Mouse (Mus musculus) B cell, adult 2 months (primary cell): ENCODE measurements around the gene Tmem246.
"Not testable (repeated sequence)": the region's sequence is repeated elsewhere in the genome, so short reads cannot be mapped to it uniquely, and the experiment has no call there.

Source experiments
- DNase-seq, 2 experiments: peaks; one replicate each; pipeline ENCODE4 v3.0.0; 2022

The Tmem246 gene

DNA sequence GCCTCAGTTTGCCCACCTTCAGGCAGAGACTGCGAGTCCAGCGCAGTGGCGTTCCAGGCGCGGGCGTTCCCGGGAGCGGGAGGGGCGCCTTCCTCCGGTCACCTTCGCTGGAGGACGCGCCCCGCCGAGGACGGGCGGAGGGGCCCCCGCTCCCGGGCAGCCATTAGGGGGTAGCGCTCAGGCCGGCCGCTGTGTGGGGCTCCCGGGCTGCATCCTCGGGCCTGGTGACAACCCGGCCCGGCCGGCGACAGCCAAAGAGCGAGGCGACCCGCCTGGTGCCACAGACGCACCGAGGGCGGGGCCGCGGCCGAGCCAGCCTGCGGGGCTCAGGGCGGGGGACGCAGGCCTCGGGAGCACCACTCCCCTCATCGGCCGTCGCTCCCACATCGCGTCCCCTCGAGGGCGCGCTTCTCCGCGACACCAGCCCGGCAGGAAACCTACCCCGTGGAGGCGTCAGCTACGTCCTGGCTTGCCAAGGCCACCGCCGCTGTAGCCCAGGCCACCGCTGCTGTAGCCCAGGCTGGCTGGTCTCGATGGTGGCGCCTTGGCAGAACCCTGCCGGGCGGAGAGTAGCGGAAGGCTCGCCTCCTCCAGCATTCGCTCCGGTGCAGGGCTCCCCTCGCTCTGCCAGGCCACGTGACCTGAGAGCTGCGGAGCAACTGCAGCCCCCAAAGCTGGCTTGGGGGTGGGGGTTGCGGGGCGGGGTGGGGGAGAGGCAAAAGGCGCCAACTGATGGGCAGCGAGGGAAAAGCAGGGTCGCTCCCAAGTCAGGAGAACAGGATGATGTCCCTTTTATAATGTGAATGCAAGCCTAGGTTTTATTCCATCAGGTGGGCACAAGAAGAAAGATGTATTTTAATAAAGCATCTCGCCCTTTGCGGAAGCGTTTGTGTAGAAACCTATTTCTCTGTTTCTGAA, at the start of gene Tmem246:
Gene Tmem246, minus strand, starts transcription at position 694 of the 918 bp plus-strand sequence.
- no peak for DNase-seq

DNA sequence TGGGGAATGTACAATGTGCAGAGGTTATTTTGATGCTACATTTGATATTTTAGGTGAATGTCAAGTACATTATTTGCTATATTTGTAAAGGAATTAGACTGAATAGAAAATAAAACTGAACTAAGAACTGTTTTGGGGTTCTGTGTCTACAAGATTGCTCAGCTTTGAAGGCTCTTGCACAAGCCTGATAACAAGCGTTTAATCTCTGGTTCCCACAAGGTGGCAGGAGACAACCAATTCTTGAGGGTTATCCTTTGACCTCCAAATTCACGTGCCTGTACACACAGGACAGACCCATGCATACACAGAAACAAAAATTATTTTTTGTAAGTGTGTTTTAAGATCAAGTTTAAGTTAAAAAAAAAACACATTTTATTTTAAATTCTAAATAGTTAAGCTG, 42.2 kb upstream of the Tmem246 start:
- DNase-seq, result no peak

DNA sequence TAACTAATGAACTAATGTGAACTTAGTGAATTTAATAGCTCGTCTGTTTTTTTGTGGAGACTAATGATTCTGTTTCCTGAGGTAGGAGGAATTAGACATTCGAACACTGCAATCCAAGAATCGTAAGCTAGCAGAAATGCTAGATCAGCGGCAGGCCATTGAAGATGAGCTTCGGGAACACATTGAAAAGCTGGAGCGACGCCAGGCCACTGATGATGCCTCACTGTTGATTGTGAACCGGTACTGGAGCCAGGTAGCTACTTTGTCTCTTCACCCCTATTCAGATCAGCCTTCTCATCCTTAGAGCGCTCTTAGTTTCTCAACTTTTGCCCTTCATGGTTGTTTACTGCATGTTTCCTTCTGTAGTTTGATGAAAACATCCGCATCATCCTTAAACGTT, 40.1 kb upstream of the Tmem246 start:
- DNase-seq, result no peak

DNA sequence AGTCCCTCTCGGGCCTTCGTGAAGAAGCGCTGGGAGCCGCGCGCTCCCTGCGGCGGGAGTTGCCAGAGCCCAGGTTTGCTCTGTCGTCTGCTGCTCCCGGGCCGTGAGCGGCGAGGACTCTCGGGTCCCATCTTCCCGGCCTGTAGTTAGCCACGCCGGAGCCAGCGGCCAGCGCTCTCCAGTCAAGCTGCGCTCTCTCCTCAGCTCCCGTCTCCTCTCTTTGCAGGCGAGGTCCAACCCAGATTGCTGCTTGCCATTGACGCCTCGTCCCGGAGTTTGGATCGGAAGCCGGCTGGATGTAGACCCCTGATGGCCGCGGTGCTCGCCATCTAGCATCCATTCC, 34.4 kb upstream of the Tmem246 start:
- DNase-seq, result no peak

DNA sequence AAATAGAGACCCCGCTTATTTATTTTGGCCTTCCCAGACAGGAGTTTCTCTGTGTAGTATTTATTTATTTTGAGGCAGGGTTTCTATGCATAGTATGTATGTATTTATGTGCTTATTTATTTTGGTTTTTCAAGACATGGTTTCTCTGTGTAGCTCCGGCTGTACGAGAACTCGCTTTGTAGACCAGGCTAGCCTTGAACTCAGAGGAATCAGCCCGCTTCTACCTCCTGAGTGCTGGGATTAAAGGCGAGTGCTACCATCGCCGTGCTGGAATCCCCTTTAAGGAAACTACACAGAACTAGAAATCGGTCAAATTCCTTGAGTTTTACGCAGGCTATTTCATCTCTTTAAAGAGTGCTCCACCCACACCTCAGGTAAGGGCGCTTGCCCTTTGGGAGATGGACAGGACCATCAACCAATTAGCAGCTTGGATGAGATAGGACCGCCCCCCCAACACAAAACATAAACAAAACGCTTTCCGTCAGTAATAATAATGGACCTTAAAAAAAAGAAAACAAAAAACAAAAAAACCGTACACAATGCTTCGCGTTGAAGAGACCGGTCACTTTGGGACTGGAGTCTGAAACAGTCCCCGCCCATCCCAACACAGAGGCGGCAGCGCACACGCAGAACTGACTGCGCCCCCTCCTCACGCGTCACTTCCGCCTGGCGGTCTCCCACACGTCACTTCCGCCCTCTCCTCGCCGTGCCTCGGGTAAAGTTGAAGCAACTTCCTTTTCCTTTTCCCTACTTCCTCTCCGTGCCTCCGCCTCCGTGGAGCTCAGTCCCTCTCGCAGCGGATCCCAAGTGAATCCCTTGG, 33.9 kb upstream of the Tmem246 start, which contains the start of gene Rnf20:
Gene Rnf20, plus strand, starts transcription at position 688 of the 820 bp plus-strand sequence.
- DNase-seq, result peak; percentile 97

DNA sequence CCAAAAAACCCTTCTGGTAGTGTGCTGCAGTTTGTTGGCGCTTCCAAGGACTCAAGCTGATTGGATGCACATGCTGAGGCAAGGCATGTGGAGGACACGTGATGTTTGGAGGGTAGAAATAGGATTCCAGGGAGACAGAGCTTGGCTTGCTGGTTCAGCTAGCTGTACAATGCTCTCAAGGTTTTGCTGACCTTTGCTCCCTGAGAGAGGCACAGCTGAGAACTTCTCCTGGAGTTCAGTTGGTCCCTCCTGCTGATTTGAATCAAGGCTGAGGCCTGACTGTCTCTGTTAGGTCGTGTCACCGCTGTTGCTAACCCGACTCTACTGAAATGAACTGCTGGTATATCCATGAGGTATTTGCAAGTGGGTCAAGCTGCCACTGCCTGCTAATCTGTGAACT, 31.3 kb upstream of the Tmem246 start:
- DNase-seq, result no peak

DNA sequence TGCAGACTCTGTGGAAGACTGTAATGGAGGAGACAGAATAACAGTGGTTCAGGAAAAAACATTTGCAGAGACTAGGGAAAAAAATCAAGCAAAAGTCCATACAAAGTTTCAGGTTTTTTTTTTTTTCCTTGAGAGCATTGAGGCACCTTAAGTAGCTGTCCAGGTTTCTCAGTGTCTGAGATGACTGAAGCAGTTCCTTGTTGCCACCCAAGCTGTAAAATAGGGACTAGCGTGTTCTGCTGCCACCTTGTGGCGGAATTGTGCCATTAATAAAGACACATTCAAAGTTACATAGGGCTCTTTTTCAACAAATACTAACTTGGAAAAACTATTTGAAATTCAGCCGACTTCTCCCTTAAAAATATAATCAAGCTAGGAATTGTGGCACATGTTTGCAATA, 29.3 kb upstream of the Tmem246 start:
- DNase-seq, result peak; percentile 79 to 82

DNA sequence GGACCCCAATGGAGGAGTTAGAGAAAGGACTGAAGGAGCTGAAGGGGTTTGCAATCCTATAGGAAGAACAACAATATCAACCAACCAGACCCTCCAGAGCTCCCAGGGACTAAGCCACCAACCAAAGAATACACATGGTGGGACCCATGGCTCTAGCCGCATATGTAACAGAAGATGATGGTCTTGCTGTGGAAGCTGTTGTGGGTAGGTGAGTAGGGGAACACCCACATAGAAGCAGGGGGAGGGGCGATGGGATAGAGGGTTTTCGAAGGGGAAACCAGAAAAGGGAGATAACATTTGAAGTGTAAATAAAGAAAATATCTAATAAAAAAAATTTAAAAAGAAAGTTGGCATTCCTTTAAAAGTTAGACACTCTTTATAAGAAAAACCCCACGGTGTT, 27.3 kb upstream of the Tmem246 start:
- DNase-seq, result not testable (repeated sequence)

DNA sequence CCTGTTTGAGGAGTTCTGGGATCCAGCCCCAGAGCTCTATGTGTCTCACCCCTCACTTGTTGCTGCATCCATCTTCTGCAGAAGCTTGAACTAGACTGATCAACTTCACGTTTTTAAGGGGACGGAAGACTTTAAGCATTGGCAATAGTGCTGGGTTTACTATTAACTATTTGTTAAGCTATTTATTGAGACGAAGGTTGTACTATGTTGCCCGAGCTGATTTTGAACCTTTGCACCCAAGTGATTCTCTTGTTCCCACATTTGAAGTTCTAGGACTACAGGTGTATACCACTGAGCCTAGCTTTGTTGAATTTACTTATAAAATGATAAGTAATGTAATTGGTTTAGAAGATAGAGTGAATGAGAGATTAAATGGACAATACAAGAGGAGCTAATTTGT, 26.2 kb upstream of the Tmem246 start:
- no peak for DNase-seq

DNA sequence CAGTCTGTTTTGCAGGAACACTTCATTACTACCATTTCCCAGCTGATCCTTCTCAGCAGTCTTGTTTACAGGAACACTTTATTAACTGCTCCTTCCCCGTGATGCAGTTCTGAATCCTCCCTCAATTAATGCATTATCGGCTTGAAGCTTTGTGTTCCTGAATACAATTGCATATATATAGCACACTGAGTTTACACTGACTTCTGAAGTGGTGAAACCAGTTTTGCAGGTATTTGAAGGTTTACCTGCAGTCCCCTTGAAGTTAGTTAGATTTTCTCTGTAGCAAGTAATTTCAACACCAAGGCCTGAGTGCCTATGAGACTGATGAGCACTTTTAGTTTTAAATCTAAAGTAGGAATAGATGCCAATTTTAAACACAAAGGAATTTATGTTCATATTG, 24.6 kb upstream of the Tmem246 start:
- DNase-seq, result no peak

DNA sequence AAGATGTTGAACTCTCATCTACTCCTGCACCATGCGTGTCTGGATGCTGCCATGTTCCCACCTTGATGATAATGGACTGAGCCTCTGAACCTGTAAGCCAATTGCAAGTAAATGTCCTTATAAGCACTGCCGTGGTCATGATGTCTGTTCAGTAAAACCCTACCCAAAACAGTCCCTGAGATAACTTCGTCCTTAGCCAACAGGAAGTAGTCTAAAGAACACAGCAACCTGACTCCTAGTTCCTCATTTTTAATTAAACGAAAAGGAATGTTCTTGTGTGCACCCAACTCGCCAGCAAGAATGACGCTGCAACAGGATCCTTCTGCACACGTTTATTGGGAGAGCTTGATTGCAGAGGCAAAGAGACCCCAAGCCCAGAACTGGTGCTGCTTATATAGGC, 22.2 kb upstream of the Tmem246 start:
- not testable (repeated sequence) for DNase-seq

DNA sequence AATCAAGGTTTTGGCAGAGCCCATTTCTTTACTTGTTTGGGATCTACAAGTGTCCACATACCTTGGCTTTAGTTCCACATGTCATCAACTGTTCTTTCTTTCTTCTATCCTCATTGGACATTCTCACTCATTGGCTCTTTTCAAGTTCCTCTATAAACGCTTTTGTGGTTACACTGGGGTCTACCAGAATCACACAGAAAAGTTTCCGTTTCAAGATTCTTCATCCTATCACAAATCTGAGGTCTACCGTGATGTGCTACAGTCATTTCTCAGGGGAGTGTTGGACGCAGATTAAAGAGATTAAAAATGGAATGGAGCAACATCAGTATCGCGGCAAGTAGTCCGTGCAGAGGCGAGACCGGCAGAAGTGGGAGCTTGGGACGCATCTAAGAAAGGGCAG, 19.2 kb upstream of the Tmem246 start:
- no peak for DNase-seq

DNA sequence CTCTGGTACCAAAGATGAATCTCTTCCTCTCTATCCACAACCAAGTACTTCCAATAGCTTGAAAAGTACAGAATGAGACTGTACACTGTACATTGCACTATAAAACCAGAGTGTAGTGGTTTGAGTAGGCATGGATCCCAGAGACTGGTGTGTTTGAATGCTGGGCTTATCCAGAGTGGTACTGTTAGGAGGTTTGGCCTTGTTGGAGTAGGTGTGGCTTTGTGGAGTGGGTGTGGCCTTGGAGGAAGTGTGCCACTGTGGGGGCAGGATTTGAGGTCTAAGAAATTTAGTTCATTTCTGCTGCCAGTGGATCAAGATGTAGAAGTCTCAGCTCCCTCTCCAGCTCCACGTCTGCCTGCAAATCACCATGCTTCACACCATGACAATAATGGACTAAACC, 7.8 kb upstream of the Tmem246 start:
- DNase-seq, result no peak

DNA sequence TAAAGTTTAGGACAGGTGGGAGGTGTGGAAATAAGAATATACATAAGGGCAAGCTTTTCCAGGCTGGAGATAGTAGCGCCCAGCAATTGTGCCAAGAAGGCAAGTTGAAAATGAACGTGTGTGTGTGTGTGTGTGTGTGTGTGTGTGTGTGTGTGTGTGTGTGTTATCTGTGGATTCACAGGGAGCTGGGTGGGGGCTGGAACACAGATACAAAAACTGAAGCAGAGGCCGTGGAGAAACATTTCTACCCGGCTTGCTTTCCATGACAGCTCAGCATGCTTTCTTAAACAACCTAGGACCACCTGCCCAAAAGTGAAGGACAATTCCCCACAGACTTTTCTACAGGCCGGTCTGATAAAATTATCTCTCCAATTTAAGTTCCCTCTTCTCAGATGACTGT, 6.9 kb upstream of the Tmem246 start:
- DNase-seq, result no peak

DNA sequence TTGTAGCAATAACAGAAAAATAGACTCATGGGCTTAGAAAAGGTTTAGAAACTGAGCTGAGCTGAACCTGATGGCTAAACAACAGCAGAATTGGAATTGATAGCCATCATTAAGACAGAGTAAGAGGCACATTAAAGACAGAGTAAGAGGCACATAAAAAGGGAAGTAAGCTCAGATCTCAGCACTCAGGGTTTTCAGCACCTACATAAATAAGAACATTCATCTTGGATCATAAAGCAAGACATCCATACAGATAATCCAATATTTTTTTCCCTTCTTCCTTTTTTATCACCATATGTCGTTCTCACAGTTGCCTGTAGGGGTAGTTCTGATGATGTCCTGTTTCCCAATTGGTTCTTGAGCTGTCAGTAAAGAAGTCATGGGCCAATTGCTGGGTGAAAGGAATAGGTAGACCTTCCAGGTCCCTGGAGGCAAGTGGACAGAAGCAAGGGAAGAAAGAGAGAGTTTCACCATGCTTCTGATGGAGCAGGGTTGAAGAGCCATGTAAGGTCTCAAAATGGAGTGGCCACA, 6.4 kb upstream of the Tmem246 start:
- no peak for DNase-seq

DNA sequence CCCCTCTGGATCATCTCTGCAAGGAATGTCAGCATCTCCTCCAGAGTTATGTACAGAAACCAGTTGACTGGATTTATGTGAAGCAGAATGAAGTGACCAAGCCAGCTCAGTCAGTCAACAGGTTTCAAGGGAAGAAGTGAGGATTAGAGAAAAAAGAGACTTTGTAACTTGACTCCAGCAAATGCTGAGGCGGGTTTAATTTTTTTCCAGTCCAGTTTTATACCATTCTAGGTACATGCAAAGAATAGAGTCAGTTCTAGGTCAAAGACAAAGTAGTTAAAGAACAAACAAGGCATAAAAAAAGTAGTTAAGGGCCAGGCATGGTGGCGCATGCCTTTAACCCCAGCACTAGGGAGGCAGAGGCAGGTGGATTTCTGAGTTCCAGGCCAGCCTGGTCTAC, 5.5 kb upstream of the Tmem246 start:
- DNase-seq, result no peak

DNA sequence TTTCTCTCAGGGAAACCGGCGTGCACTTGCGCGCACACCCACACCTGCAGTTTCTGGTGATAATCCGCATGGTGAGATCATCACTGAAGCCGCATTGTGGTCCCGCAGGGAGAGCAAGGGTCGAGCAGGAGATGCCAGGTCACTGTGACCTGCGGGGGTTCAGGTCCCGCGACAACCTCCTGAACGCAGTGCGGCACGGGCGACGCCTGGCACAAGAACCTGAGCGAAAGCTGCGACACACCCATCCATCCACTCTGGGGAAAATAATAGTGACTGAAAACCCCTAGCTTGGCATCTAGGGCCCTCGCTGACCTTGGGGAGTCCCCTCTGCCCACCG, 862 bp downstream of the Tmem246 start:
- DNase-seq, result no peak

DNA sequence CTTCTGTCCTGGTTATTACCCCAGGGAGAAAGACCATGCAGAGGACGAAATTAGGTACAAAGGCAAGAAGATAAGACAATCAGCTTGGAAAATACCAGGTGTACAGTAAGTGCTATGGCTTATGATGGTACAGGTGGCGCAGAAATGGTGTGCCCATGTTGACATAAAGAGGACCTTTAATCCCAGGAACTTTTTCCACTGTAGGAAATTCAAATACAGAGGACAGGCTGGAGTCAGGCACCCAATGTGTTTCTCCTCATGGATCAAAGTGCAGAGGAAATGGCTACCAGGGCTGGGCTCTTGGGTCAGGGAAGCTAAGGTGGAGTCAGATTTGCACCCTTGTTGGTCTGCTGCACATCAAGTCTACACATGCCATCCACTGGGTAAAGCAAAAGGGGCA, 7.5 kb downstream of the Tmem246 start:
- DNase-seq, result no peak

DNA sequence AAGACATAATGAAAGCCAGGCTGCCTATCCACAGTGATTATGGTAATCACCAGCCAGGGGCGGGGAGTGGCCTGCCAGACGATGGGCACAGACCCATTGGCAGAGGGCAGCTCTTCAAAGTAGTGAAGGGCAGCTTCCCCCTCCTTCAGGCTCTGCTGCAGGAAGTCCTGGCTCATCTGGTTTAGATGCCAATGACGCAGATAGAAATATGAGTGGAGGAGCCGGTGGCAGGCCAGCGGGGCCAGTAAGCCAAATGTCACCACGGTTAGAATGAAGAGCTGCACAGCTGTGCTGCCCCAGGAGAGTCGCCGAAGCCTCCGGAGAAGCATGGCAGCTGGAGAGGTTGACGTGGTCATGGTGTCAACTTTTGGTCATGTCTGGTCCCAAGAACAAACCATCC, 10.9 kb downstream of the Tmem246 start:
- no peak for DNase-seq

DNA sequence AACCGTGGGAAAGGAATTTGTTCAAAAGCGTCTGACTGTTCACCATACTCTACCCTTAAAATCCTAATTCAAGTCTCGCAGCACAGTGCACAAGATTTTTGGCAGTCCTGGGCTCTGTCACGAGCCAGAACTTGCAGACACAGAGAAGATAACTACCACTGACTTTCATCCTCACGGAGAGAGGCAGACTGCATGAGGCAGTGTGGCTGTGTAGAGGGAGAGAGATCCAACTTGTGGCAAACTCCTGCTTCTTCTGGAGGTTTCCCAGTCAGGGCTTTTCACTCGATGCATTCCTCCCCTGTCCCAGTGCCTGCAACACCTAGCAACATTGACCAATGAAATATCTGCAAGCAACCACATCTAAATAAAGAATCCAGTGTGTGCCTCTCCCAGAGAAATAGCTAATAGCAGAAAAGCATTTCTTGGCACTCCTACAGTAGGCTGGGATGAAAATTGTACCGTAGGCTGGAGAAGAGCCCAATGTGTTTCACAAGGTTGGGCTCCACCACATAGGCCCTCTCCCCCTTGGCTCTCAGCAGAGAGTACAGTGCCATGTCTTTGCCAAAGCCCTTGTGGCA, 12.1 kb downstream of the Tmem246 start:
- no peak for DNase-seq

DNA sequence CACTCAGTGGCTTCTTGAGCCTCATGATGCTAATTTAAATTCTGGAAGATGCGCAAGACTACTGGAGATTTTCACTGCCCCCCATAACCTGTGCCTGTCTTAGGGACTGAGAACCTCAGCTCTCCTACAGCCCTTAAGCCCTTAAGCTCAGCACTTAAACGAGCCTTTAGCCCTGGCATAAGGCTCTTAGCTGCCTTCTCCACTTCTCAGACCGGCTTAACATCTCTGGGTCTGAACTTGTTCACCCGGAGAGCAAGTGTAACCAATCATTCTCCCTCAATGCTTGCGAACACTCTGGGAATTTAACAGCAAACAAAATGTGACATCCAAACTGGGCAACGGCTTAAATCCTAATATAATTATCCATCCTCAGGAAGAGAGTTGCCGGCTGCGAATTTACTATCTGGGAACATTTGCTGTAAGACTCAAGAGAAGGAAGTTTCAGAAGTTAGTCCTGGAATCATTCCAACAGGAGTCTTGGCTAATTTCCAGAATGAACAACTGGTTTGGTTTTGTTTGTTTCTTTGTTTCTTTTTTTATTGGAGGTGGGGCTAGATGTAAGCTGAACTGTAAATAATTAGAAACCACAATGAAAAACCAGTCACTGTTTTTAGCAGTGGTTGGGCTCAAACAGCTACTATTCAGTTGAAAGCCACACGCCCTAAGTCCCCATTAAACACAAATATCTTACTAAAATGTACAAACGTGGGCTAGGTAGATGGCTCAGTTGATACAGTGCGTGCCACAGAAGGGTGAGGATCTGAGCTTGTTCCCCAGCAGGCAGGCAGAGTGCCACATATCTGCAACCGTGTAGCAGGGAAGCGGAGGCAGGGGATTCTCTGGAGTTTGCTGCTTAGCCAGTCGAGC, 13.5 kb downstream of the Tmem246 start:
- DNase-seq, result no peak

DNA sequence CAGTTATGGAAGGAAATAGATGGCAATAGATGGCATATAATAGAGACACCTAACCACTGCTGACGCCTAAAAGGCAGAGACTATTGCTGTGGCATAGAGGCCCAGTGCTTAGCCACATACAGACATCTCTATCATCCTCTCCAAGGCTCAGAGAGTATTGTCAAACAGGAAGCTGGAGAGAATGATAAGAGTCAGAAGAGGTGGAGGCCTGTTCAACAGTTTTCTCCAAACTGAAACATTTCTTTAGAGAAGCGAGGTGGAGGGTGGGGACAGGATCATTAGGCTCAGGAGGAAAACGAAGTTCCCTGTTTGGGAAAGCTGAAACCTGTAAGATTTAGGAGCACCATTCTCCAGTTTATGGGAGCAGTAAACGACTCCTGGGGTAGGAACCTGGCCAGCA, 16.4 kb downstream of the Tmem246 start:
- DNase-seq, result no peak

DNA sequence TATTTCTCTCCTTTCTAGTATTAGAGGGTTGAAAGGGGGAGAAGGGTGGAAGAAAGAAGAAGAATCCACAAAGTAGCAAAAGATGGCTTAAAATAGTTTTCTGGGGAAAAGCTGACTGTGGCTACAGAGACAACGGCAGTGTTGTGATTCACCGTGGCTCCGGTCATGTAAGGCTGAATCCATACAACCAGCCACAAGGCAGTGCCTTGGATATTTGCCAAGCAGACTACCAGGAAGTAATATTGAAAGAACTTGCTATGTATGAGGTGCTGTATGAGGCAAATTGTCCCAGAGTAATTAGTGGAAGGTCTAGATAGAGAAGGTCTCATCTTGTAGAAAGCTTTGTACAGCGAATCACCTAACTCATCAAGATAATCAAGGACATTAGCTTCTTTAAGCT, 25.5 kb downstream of the Tmem246 start:
- no peak for DNase-seq
